Mouse (Mus musculus) spleen, postnatal 10 days (tissue): ENCODE data around the gene Zfp872.
"Not testable (repeated sequence)": the region's sequence is repeated elsewhere in the genome, so short reads cannot be mapped to it uniquely, and the experiment has no call there.

ENCODE experiments used
- DNase-seq, 2 experiments: peaks; one replicate each; pipeline ENCODE4 v3.0.0; 2021 to 2022; ENCODE audit warnings: low spot score in 2 of 2

Gene Zfp872

GRCm38 (mm10) chr9:22169327-22169726 lies 18.6 kb upstream of the Zfp872 start:
- peak in 1 of 2 experiments; percentile 7 for DNase-seq

DNA sequence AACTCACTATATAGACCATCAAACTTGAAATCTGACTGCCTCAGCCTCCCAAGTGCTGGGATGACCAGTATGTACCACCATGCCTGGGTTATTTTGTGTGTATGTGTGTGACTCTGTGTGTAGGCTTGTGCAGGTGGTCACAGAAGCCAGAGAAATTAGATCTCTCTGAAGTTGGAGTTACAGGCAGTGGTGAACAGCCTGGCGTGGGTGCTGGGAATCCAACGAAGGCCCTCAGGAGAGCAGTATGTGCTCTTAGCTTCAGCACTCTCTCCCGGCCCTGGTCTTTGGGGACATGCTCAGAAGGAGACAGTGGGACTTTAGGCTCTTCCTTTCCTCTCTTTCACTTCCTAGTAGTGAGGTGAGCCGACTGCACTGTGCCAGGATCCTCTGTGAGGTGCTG lies 15.6 kb upstream of the Zfp872 start:
- DNase-seq: peak in 1 of 2 experiments; percentile 7

DNA sequence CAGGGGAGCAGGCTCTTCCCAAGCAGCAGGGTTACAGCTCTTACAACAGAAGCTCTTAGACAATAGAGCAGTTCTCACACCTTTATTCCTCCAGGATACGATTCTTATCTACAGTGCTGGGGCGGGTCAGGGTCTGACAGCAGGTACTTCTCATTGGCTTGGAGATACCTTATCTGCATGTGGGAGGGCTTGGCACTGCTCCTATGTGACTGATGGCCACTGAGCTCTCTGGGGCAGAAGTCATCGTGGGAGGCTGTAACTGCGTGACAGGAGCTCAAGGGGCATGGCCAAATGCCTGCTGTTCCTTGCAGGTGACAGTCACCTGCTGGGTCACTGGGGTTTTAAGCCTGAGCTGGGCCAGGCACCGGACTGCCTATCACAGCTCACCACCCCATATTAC lies 8.5 kb downstream of the Zfp872 start:
- no peak for DNase-seq

GRCm38 (mm10) chr9:22213785-22214194 lies 25.9 kb downstream of the Zfp872 start:
- DNase-seq: no peak

GRCm38 (mm10) chr9:22214549-22214948 lies 26.7 kb downstream of the Zfp872 start:
- DNase-seq: no peak

GRCm38 (mm10) chr9:22216705-22217104 lies 28.8 kb downstream of the Zfp872 start:
- DNase-seq: no peak

GRCm38 (mm10) chr9:22217858-22218493 lies 30.1 kb downstream of the Zfp872 start:
- DNase-seq: no peak

- DNase-seq: no peak
Observed at GRCm38 (mm10) chr9:22224066-22224465, 36.2 kb downstream of the Zfp872 start.

GRCm38 (mm10) chr9:22224536-22225503 lies 36.9 kb downstream of the Zfp872 start:
- DNase-seq: peak; percentile 27 to 67

- peak; percentile 100 for DNase-seq
Observed at GRCm38 (mm10) chr9:22225581-22226388, 37.9 kb downstream of the Zfp872 start, which contains the start of gene Zfp809. TSS of gene Zfp809 (plus strand) at chr9:22225714.

GRCm38 (mm10) chr9:22226389-22226673 lies 38.4 kb downstream of the Zfp872 start:
- DNase-seq: not testable (repeated sequence)

DNA sequence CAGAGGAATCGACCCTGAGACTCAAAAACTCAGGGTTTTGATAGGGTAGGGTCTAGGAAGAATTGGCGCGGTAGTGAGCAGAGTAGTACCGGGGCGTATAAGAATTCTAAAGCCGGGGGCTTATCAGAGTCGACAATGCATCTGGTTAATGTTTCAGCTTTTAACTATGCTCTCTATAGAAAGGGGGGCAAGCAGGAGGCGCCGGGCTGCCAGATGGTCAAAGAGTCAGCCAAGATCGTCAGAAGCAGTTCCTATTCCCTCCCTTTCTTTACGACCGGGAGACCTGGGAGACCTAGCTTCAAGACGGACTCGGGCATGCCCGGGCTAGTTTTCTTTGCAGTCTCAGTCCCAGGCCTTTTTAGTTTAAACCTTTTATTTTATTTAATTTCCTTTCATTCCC lies 39.0 kb downstream of the Zfp872 start:
- DNase-seq: peak in 1 of 2 experiments; percentile 19

DNA sequence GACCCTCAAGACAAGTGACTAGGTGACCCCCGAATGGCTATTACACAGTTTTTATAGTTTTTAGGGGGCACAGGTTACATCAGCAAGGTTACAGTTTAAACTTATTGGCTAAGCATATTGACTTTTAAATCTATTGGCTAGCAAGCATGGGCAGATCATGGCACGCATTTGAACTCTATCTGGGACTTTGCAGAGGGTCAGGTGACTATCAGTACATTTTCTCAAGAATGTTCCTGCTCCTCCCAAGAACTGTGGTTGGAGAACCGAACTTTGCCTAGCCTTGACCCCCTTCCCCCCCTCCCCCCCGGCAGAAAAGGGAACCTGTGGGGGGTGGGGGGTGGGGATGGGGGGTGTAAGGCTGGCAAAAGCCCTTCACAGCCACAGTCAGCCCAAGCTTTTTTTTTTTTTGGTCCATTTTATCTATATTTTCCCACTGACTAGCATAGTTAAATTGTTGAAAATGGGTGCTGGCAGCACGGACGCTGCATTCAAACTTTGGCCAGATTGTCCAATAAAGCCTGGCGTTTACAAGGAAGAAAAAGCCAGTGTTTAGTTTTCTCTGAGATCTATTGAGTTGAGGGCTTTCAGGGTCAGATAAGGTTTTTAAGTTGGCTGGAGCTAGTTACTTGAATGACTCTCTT lies 41.6 kb downstream of the Zfp872 start:
- no peak for DNase-seq

- DNase-seq: no peak
Observed at GRCm38 (mm10) chr9:22230061-22230460, 42.2 kb downstream of the Zfp872 start.

GRCm38 (mm10) chr9:22230556-22230955 lies 42.7 kb downstream of the Zfp872 start:
- DNase-seq: no peak

GRCm38 (mm10) chr9:22240001-22240400 lies 52.1 kb downstream of the Zfp872 start:
- DNase-seq: no peak

DNA sequence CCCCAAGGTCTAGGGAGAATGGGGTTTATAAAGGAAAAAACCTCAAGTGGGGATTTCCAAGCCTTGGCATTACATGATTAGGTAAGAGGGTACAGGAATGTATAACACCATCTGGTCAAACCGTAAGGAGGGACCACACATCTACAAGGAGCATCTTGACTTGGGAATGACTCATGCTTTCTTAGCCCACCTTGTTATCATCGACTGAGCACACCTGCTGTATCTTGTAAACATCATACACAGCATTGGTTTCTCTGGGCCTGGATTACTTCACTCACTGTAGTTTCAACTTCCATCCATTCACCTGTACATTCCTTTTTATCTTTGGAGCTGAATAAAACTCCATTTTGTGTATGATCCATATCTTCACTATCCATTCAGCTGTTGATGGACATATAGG lies 56.4 kb downstream of the Zfp872 start:
- DNase-seq: no peak
